Mouse (Mus musculus): Measurements from ENCODE around the gene Mmp15. TPM values are rescaled to one million over a fixed set of nuclear protein-coding genes. Genes with fewer than 3 reads are reported as not detected.
A peak's percentile ranks its signal among the peaks of the same experiment; 100 is the strongest.

Mmp15 gene
- polyA plus RNA-seq, 1 experiment from 2014 or later = 24.6 TPM

- Histone ChIP-seq H3K27ac (no peak overlapping the region), H3K9me3 (ENCODE audit: control insufficient read depth, low read length) (no peaks in the 10 kb centered on the region), H3K27me3 (ENCODE audit: control insufficient read depth, insufficient read depth, low read length) (no peaks in the 10 kb centered on the region), H3K4me1 (replicated peaks; ENCODE audit: control insufficient read depth, insufficient read depth, low read length) (peaks cover 4% of the 10 kb centered on the region; the same call in 1 of the 2 replicates), H3K4me2 (replicated peaks) (peak overlapping the region; percentile 65), H3K36me3 (replicated peaks; ENCODE audit: control insufficient read depth, insufficient read depth) (peaks cover 18% of the 10 kb centered on the region), H3K9ac (peak overlapping the region; percentile 49), H3K4me3 (replicated peaks; ENCODE audit: low read length) (peak overlapping the region; percentile 36)
- DNase-seq (ENCODE audit: low spot score) (peak; percentile 60), ATAC-seq (ENCODE audit: low FRiP score) (peak; percentile 72)
- 2% methylated on average over 41 of the region's 41 CpGs for WGBS
Measured at GRCm38 (mm10) chr8:95320224-95321139, 31.6 kb upstream of the Mmp15 start.

DNA sequence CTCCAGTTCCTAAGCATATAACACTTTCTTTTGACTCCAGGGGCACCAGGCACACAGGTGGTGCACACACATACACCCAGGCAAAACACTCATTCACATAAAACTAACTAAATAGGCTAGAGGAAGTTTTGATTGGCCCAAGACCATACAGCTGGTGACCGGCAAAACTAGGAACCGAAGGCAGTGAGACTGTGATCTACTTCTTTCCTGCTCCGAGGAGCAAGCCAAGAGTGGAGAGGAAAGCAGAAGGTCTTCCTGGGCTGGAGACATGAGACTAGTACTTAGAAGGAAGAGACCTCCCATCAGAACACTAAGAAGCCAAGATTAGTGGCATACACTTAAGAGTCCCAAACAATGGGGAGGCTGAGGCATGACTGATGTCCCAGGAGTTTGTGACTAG is 28.9 kb upstream of the Mmp15 start:
- no peak overlapping the region for H3K9ac ChIP-seq
- H3K4me1 ChIP-seq (replicated peaks; ENCODE audit: control insufficient read depth, insufficient read depth, low read length) = peaks cover 4% of the 10 kb centered on the region; the same call in 1 of the 2 replicates
- no peaks in the 10 kb centered on the region for H3K27me3 ChIP-seq (ENCODE audit: control insufficient read depth, insufficient read depth, low read length)
- no peak overlapping the region for H3K4me3 ChIP-seq (replicated peaks; ENCODE audit: low read length)
- no peak overlapping the region for H3K4me2 ChIP-seq (replicated peaks)
- peaks cover 45% of the 10 kb centered on the region for H3K36me3 ChIP-seq (replicated peaks; ENCODE audit: control insufficient read depth, insufficient read depth)
- DNase-seq (ENCODE audit: low spot score) (no peak), ATAC-seq (ENCODE audit: low FRiP score) (no peak)
- no peaks in the 10 kb centered on the region for H3K9me3 ChIP-seq (ENCODE audit: control insufficient read depth, low read length)
- 91% methylated on average over 3 of the region's 3 CpGs for WGBS
- H3K27ac ChIP-seq = no peak overlapping the region

GRCm38 (mm10) chr8:95324646-95325045 is 27.4 kb upstream of the Mmp15 start:
- no peak overlapping the region for H3K4me3 ChIP-seq (replicated peaks; ENCODE audit: low read length)
- WGBS = 25% methylated on average over 5 of the region's 5 CpGs
- no peak for DNase-seq (ENCODE audit: low spot score)
- no peaks in the 10 kb centered on the region for H3K9me3 ChIP-seq (ENCODE audit: control insufficient read depth, low read length)
- H3K4me1 ChIP-seq (replicated peaks; ENCODE audit: control insufficient read depth, insufficient read depth, low read length) = peaks cover 6% of the 10 kb centered on the region
- H3K4me2 ChIP-seq (replicated peaks) = no peak overlapping the region
- H3K27ac ChIP-seq = 0 out of 2 replicates have a peak overlapping the region, but pooled peaks have one; percentile 12
- H3K9ac ChIP-seq = 0 out of 2 replicates have a peak overlapping the region, but pooled peaks have one; percentile 3
- ATAC-seq (ENCODE audit: low FRiP score) = no peak
- no peaks in the 10 kb centered on the region for H3K27me3 ChIP-seq (ENCODE audit: control insufficient read depth, insufficient read depth, low read length)
- H3K36me3 ChIP-seq (replicated peaks; ENCODE audit: control insufficient read depth, insufficient read depth) = peaks cover 59% of the 10 kb centered on the region

DNA sequence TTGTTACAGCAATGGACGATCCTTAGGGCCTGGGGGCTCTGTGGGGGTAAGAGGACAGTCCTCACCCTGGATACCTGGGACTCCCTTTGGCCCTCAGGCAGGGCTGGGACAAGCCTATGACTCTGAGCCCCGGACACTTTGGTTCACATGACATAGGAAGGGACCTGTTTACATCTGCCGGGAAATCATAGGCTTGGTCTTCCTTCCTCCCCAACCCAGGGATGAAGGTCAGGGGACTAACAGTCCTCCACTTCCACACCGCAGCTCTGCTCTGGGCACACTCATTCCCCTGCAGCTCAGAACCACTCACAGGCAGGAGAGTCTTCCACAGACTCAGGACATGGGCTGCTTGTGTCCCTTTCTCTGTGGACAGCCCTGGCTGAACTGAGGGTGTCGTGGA is 25.2 kb upstream of the Mmp15 start:
- Histone ChIP-seq H3K4me1 (replicated peaks; ENCODE audit: control insufficient read depth, insufficient read depth, low read length) (peaks cover 13% of the 10 kb centered on the region), H3K27me3 (ENCODE audit: control insufficient read depth, insufficient read depth, low read length) (no peaks in the 10 kb centered on the region), H3K4me2 (replicated peaks) (no peak overlapping the region), H3K27ac (no peak overlapping the region), H3K9me3 (ENCODE audit: control insufficient read depth, low read length) (no peaks in the 10 kb centered on the region), H3K4me3 (replicated peaks; ENCODE audit: low read length) (no peak overlapping the region), H3K9ac (no peak overlapping the region; the same call in 1 of the 2 replicates), H3K36me3 (replicated peaks; ENCODE audit: control insufficient read depth, insufficient read depth) (peaks cover 59% of the 10 kb centered on the region)
- ATAC-seq (ENCODE audit: low FRiP score) = no peak
- WGBS = 93% methylated on average over 5 of the region's 5 CpGs
- DNase-seq (ENCODE audit: low spot score) = no peak

GRCm38 (mm10) chr8:95327866-95328465 is 24.1 kb upstream of the Mmp15 start:
- Histone ChIP-seq H3K36me3 (replicated peaks; ENCODE audit: control insufficient read depth, insufficient read depth) (peaks cover 59% of the 10 kb centered on the region), H3K27me3 (ENCODE audit: control insufficient read depth, insufficient read depth, low read length) (no peaks in the 10 kb centered on the region), H3K4me2 (replicated peaks) (no peak overlapping the region), H3K9ac (no peak overlapping the region), H3K9me3 (ENCODE audit: control insufficient read depth, low read length) (no peaks in the 10 kb centered on the region), H3K4me3 (replicated peaks; ENCODE audit: low read length) (no peak overlapping the region), H3K4me1 (replicated peaks; ENCODE audit: control insufficient read depth, insufficient read depth, low read length) (peaks cover 17% of the 10 kb centered on the region), H3K27ac (no peak overlapping the region)
- WGBS = 87% methylated on average over 46 of the region's 46 CpGs
- DNase-seq (ENCODE audit: low spot score) (no peak), ATAC-seq (ENCODE audit: low FRiP score) (no peak)

- H3K4me1 ChIP-seq (replicated peaks; ENCODE audit: control insufficient read depth, insufficient read depth, low read length) = peaks cover 17% of the 10 kb centered on the region
- WGBS = 94% methylated on average over 1 of the region's 1 CpGs
- peak overlapping the region; percentile 73 for H3K4me3 ChIP-seq (replicated peaks; ENCODE audit: low read length)
- H3K9me3 ChIP-seq (ENCODE audit: control insufficient read depth, low read length) = no peaks in the 10 kb centered on the region
- H3K9ac ChIP-seq = peak overlapping the region; percentile 88
- no peak overlapping the region for H3K27ac ChIP-seq
- no peak for ATAC-seq (ENCODE audit: low FRiP score)
- no peak for DNase-seq (ENCODE audit: low spot score)
- H3K27me3 ChIP-seq (ENCODE audit: control insufficient read depth, insufficient read depth, low read length) = no peaks in the 10 kb centered on the region
- H3K4me2 ChIP-seq (replicated peaks) = peak overlapping the region; percentile 72
- peaks cover 48% of the 10 kb centered on the region for H3K36me3 ChIP-seq (replicated peaks; ENCODE audit: control insufficient read depth, insufficient read depth)
Measured at GRCm38 (mm10) chr8:95330367-95330766, 21.7 kb upstream of the Mmp15 start.

DNA sequence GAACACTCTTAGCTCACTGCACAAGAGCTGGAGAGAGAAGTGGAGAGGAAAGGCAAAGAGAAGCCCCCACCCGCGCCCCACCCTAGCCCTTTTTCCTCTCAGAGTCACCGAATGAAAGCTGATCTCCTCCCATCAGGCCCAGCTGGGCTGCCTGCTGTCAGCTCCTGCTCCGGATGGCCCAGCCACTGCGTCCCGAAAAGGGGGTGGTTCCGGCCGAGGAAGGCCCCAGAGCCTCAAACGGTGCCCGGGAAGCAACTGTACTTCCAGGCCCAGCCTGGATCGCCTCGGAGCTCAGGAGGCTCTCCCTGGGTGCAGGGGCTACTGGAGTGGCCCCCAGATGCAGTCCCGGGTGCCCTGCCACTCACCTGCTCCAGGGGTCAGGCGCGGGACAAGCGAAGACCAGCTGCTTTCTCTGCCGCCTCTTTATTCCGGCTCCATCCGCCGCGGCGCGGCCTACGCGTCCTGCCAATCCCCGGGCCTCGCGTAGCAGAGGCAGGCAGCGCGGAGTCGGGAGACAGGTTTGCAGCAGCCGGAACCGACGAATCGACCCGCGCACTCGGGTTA is 20.8 kb upstream of the Mmp15 start:
- Histone ChIP-seq H3K9me3 (ENCODE audit: control insufficient read depth, low read length) (no peaks in the 10 kb centered on the region), H3K36me3 (replicated peaks; ENCODE audit: control insufficient read depth, insufficient read depth) (peaks cover 43% of the 10 kb centered on the region), H3K27ac (peak overlapping the region; percentile 96), H3K4me2 (replicated peaks) (peak overlapping the region; percentile 72), H3K9ac (peak overlapping the region; percentile 88), H3K4me1 (replicated peaks; ENCODE audit: control insufficient read depth, insufficient read depth, low read length) (peaks cover 17% of the 10 kb centered on the region), H3K27me3 (ENCODE audit: control insufficient read depth, insufficient read depth, low read length) (no peaks in the 10 kb centered on the region), H3K4me3 (replicated peaks; ENCODE audit: low read length) (peak overlapping the region; percentile 73)
- peak; percentile 52 for ATAC-seq (ENCODE audit: low FRiP score)
- WGBS = 1% methylated on average over 38 of the region's 38 CpGs
- peak; percentile 34 for DNase-seq (ENCODE audit: low spot score)

GRCm38 (mm10) chr8:95331720-95332436 is 20.2 kb upstream of the Mmp15 start, which contains the start of the genes Zfp319 and Usb1:
TSS of gene Zfp319 (minus strand) at chr8:95331950.
TSS of gene Usb1 (plus strand) at chr8:95332284.
- Histone ChIP-seq H3K36me3 (replicated peaks; ENCODE audit: control insufficient read depth, insufficient read depth) (peaks cover 43% of the 10 kb centered on the region), H3K27ac (peak within 1 kb of the TSS; percentile 96), H3K4me3 (replicated peaks; ENCODE audit: low read length) (peak within 1 kb of the TSS; percentile 73), H3K9me3 (ENCODE audit: control insufficient read depth, low read length) (no peaks in the 10 kb centered on the region), H3K9ac (peak within 1 kb of the TSS; percentile 88), H3K27me3 (ENCODE audit: control insufficient read depth, insufficient read depth, low read length) (no peaks in the 10 kb centered on the region), H3K4me1 (replicated peaks; ENCODE audit: control insufficient read depth, insufficient read depth, low read length) (peaks cover 17% of the 10 kb centered on the region), H3K4me2 (replicated peaks) (peak within 1 kb of the TSS; percentile 72)
- DNase-seq (ENCODE audit: low spot score) (peak; percentile 90), ATAC-seq (ENCODE audit: low FRiP score) (peak; percentile 94)
- under 1% methylated on average over 74 of the region's 80 CpGs for WGBS

Measured in hindbrain, embryonic 14.5 days (tissue).